Mouse (Mus musculus) heart, embryonic 16.5 days (tissue): ENCODE measurements around the gene Nsg2. TPM values are rescaled to one million over a fixed set of nuclear protein-coding genes. Genes with fewer than 3 reads are reported as not detected.

Experiments used
- ATAC-seq: fragments of 200-750 bp; cut with Nextera tagmentation; replicated peaks from 2 replicates; pipeline ENCODE4 v1.8.0; 2017; ENCODE audit warnings: moderate number of reproducible peaks; ENCODE audit not compliant: insufficient read depth, low FRiP score; ENCODE audit errors: extremely low read depth
- H3K27ac ChIP-seq: fragments of 300-500 bp; sonication (generic); 2 replicates; pipeline ENCODE4 v1.5.1; 2014; ENCODE audit warnings: mild to moderate bottlenecking, low read length, control low read depth, moderate library complexity
- H3K27me3 ChIP-seq: fragments of 300-500 bp; sonication (generic); 2 replicates; pipeline ENCODE4 v1.6.1; 2014; ENCODE audit warnings: low read length, mixed read lengths; ENCODE audit not compliant: control insufficient read depth, insufficient read depth
- H3K36me3 ChIP-seq: fragments of 300-500 bp; sonication (generic); 2 replicates; pipeline ENCODE4 v1.6.1; 2014; ENCODE audit not compliant: control insufficient read depth, insufficient read depth
- H3K4me1 ChIP-seq: fragments of 300-500 bp; sonication (generic); 2 replicates; pipeline ENCODE4 v1.6.1; 2014; ENCODE audit warnings: low read length, mixed read lengths; ENCODE audit not compliant: control insufficient read depth, insufficient read depth
- H3K4me2 ChIP-seq: fragments of 300-500 bp; sonication (generic); 2 replicates; pipeline ENCODE4 v1.6.1; 2014; ENCODE audit warnings: low read depth, mild to moderate bottlenecking, control low read depth, low read length
- H3K4me3 ChIP-seq: fragments of 300-500 bp; sonication (generic); 2 replicates; pipeline ENCODE4 v1.5.1; 2014; ENCODE audit warnings: mild to moderate bottlenecking, control low read depth, low read length
- H3K9ac ChIP-seq: fragments of 300-500 bp; sonication (generic); 2 replicates; pipeline ENCODE4 v1.6.1; 2014; ENCODE audit warnings: low read length, control low read depth
- H3K9me3 ChIP-seq: fragments of 300-500 bp; sonication (generic); replicated peaks from 2 replicates; pipeline ENCODE4 v1.6.1; 2016; ENCODE audit warnings: low read length; ENCODE audit not compliant: control insufficient read depth
- WGBS: fragments of 180-500 bp; shearing (Covaris S2); extraction: QIAGEN DNeasy Blood & Tissue Kit; methylation state at CpG from one replicate; pipeline ENCODE4 v1.1.7; 2014; 5-methylcytosine and 5-hydroxymethylcytosine counted together
- polyA plus RNA-seq: library from polyadenylated mRNA; unstranded; fragments of >200 nt; fragmentation: Nextera tagmentation; extraction: Ambion mirVana; gene quantifications from 2 replicates; pipeline ENCODE4 v1.2.1, GENCODE M21; 2015

The Nsg2 gene
- polyA plus RNA-seq, 1 experiment from 2014 or later, result 7.0 TPM

DNA sequence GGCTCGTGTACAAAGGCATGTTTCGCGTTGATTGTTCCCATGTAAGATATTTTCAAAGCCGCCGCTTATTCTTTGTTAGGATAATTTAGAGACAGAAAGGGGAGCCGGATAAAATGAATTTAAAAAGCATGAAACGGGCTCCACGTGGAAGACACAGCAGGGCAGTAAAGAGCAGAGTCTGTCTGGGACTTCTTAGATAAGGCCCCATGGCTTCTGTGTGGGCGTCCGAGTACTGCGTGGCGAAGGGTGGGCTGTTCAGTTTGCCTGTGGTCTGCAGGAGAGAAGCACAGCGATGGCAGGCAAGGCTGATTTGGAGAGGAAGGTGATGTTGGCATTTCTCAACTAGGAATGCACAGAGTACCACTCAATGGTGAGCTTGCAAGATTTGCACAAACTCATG is 57.6 kb downstream of the Nsg2 start:
- no peak overlapping the region for H3K4me3 ChIP-seq
- no peaks in the 10 kb centered on the region for H3K9me3 ChIP-seq
- no peak for ATAC-seq
- no peak overlapping the region for H3K9ac ChIP-seq
- no peaks in the 10 kb centered on the region for H3K36me3 ChIP-seq
- no peaks in the 10 kb centered on the region for H3K27me3 ChIP-seq
- peaks cover 12% of the 10 kb centered on the region for H3K4me1 ChIP-seq
- no peak overlapping the region for H3K27ac ChIP-seq
- WGBS, result 89% methylated on average over 13 of the region's 13 CpGs
- no peak overlapping the region for H3K4me2 ChIP-seq

DNA sequence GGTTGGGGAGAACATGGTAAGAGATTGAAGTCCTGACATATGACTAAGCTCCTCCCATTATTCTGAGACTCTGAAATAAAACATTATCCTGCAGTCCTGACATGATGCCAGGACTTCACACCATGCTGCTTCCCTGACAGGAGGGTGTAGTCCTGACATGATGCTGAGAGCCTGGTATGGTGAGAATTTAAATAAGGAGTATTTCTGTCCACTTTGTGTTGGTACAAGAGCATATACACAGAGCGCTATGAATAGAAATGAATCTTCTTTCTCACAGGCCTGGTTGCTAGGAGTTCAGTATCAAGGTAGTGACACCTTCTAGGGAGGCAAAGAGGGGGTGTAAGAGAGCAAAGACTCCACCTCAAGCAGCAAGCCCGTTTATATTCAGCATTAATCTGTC is 60.8 kb downstream of the Nsg2 start:
- ATAC-seq, result peak; percentile 35

DNA sequence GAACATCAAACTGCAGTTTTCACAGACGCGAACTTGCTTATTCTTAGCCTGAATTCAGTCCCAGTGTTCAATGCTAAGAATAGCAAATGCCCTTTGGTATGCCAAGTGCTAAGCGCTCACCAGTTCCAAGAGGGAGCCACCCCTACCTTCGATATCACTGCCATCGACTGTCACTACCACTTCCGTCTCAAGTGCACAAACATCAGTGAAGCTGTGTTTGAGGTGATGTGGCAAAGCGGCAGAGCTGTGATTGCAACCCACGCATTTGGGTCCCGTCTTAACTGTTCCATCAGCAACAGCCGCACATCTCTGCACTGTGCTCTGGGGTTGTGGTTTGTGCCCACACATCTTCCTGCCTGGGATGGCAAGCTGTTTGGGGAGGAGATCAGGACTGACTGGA is 61.6 kb downstream of the Nsg2 start:
- H3K27me3 ChIP-seq, result no peaks in the 10 kb centered on the region
- H3K4me1 ChIP-seq, result peaks cover 14% of the 10 kb centered on the region
- no peaks in the 10 kb centered on the region for H3K36me3 ChIP-seq
- H3K27ac ChIP-seq, result peak overlapping the region; percentile 81
- H3K9ac ChIP-seq, result peak overlapping the region; percentile 9; the same call in 1 of the 2 replicates
- ATAC-seq, result peak; percentile 51; the same call in 1 of the 2 replicates
- 44% methylated on average over 10 of the region's 10 CpGs for WGBS
- no peak overlapping the region for H3K4me3 ChIP-seq
- peak overlapping the region; percentile 40 for H3K4me2 ChIP-seq
- no peaks in the 10 kb centered on the region for H3K9me3 ChIP-seq

More for the DNA sequence above, 60.8 kb downstream of the Nsg2 start:
- H3K4me1 ChIP-seq, result peaks cover 12% of the 10 kb centered on the region
- no peak overlapping the region for H3K4me3 ChIP-seq
- WGBS, result 34% methylated on average over 2 of the region's 2 CpGs
- H3K27ac ChIP-seq, result peak overlapping the region; percentile 81
- no peaks in the 10 kb centered on the region for H3K27me3 ChIP-seq
- 0 out of 2 replicates have a peak overlapping the region, but pooled peaks have one; percentile 17 for H3K9ac ChIP-seq
- H3K36me3 ChIP-seq, result no peaks in the 10 kb centered on the region
- H3K4me2 ChIP-seq, result 0 out of 2 replicates have a peak overlapping the region, but pooled peaks have one; percentile 40
- no peaks in the 10 kb centered on the region for H3K9me3 ChIP-seq

DNA sequence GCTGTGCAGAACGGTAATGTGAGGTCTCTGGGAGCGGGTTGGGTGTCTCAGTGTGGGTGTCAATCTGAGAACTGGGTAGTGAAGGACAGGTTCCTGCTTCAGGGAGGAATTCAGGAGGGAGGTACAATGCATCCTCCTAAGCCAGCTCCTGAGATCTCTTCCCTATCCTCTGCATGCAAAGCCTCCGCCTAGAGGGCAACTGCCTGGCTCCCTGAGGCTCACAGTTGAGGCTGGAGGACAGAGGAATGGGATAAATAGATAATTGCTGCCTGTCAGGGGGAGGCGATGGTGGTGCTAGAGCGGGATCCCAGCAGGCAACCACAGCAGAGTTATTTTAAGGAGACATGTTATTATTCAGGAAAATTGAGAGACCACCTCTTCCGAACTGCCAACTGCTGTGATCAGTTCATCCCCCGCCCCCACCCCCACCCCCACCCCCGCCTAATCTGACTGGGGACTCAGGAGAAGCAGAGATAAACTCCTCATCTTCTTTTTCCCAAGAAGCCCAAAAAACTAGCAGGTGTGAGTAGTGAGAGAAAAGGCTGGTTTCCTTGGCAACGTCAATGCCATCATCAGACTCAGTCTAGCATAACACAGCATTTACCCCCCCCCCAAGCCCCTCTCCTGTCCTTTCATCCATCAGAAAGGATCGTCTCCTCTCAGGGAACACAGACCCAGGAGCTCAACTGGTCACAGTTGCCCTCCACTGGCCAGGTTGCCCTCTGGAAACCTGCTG is 63.7 kb downstream of the Nsg2 start:
- no peak overlapping the region for H3K4me3 ChIP-seq
- H3K4me1 ChIP-seq, result peaks cover 23% of the 10 kb centered on the region
- H3K27ac ChIP-seq, result no peak overlapping the region
- ATAC-seq, result no peak
- H3K27me3 ChIP-seq, result no peaks in the 10 kb centered on the region
- H3K9ac ChIP-seq, result no peak overlapping the region
- no peaks in the 10 kb centered on the region for H3K36me3 ChIP-seq
- 45% methylated on average over 10 of the region's 10 CpGs for WGBS
- H3K9me3 ChIP-seq, result no peaks in the 10 kb centered on the region
- H3K4me2 ChIP-seq, result no peak overlapping the region

DNA sequence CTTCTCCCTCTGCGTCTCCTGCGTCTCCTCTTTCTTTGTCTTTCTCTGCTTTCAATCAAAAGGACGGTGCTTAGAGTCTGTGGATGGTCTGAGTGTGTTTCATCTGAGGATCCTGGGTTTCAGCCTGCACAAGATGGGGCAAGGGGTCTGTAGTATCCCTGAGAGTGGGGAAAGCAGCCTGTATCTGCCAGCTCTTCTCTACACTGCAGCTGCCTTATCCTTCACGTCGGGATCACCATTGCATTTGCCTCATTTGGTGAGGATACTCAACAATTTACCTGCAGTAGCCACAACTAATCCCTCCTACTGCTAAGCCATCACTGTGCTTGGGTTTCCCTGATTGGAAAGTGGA is 64.2 kb downstream of the Nsg2 start:
- ATAC-seq, result no peak
- Histone ChIP-seq H3K27ac (no peak overlapping the region), H3K9me3 (no peaks in the 10 kb centered on the region), H3K4me1 (peaks cover 23% of the 10 kb centered on the region), H3K4me3 (no peak overlapping the region), H3K4me2 (no peak overlapping the region), H3K27me3 (no peaks in the 10 kb centered on the region), H3K36me3 (no peaks in the 10 kb centered on the region), H3K9ac (no peak overlapping the region)
- WGBS, result 40% methylated on average over 5 of the region's 5 CpGs

DNA sequence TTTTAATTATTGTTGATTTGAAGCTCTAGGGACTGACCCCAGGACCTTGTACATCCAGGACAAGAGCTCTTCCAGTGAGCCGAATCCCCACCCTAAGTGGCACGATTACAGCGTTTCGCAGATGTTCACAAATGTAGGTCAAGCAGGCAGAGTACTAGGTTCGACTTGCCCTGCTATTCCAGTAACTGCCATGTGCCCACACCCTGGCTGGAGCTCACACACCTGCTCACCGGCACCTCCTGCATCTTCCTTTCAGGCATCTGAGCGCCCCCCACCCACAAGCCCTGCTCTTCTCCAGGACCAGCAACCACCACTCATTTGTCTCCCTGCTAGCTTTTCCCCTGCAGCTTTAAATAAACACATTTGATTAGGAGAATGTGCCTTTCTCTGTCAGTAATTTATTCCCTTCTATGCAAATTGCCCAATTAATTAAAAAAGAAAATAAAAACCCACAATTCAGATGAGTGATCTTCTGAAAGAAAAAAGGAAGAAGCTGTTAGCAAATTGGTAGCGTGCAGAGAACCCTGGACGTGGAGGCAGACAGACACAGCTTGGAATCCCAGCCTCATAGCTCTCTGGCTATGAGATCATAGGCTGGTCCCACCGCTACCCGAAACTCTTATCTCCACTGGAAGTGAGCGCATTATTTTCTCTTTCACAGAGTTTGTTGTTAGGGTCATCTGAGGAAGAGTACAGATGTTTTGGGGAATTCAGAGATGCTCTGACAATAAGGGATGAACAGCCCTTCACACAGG is 68.7 kb downstream of the Nsg2 start:
- peak overlapping the region; percentile 31; the same call in 1 of the 2 replicates for H3K4me2 ChIP-seq
- H3K36me3 ChIP-seq, result no peaks in the 10 kb centered on the region
- no peak overlapping the region for H3K9ac ChIP-seq
- ATAC-seq, result no peak; the same call in 1 of the 2 replicates
- H3K4me3 ChIP-seq, result no peak overlapping the region
- no peak overlapping the region for H3K27ac ChIP-seq
- no peaks in the 10 kb centered on the region for H3K9me3 ChIP-seq
- H3K4me1 ChIP-seq, result peaks cover 11% of the 10 kb centered on the region; the same call in 1 of the 2 replicates
- 49% methylated on average over 12 of the region's 12 CpGs for WGBS
- no peaks in the 10 kb centered on the region for H3K27me3 ChIP-seq

DNA sequence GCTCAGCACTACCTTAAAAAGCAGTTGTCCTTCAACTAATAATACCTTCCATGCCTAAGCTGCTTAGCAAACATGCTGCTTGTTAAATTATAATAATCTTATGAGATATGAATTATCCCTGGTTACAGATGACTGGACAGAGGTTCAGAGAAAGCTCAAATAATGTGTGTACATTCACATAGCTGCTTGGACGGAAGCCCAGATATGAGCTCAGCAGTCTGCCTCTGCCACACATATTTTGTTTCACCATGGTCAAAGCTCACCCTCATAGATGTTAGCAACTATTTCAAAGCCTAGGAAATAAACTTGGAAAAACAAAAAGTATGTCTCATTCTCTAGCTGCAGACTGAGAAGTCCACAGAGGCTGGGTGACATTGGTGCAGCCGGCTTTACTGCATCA is 74.9 kb downstream of the Nsg2 start:
- ATAC-seq, result 0 out of 2 replicates have a peak, but pooled peaks have one; percentile 37
- WGBS, result 55% methylated on average over 2 of the region's 2 CpGs
- H3K27ac ChIP-seq, result no peak overlapping the region

DNA sequence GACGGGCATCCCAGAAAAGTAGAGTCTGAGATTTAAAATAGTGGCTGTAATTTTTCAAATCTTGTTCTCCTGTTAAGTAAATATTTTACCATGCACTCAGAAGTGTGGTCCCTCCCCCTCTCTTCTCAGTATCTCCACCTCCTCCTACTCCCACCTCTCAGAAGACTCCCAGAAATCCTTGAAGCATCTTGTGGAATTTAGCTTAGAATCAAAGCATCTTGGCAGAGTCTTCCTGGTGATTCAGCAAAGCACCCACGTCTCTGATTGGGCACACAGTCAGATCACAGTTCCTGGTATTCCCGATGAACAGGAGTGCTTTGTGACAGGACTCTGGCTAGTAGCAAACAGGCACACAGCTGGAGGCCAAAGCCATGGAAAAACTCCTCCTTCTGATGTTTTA is 83.2 kb downstream of the Nsg2 start:
- H3K9me3 ChIP-seq, result no peaks in the 10 kb centered on the region
- no peak for ATAC-seq
- 54% methylated on average over 3 of the region's 3 CpGs for WGBS

More for the DNA sequence above, 74.9 kb downstream of the Nsg2 start:
- H3K4me2 ChIP-seq, result no peak overlapping the region
- H3K9ac ChIP-seq, result no peak overlapping the region
- no peak overlapping the region for H3K4me3 ChIP-seq
- H3K27me3 ChIP-seq, result no peaks in the 10 kb centered on the region
- H3K9me3 ChIP-seq, result no peaks in the 10 kb centered on the region
- H3K36me3 ChIP-seq, result no peaks in the 10 kb centered on the region
- peaks cover 7% of the 10 kb centered on the region for H3K4me1 ChIP-seq

DNA sequence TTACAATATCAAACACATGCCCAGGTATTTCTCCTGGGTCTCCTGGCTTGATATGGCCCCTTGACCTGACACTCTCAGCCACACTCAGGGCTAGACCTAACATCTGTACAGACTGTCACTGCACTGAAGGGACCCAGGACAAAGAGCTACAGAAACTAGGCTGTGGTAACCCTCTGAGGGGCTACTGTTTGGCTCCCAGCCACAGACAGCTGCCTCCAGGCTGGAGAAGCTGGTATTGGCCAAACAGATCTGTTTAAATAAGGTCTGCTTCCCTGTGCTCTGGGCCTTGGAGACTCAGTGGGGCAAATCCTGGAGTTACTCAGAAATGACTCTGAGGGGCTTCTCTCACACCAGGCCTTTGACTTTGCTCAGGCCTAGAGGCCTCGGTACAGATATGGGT is 86.3 kb downstream of the Nsg2 start:
- H3K4me2 ChIP-seq, result no peak overlapping the region
- H3K27ac ChIP-seq, result no peak overlapping the region
- no peaks in the 10 kb centered on the region for H3K9me3 ChIP-seq
- no peak overlapping the region for H3K9ac ChIP-seq
- H3K36me3 ChIP-seq, result no peaks in the 10 kb centered on the region
- WGBS, result 80% methylated on average over 1 of the region's 1 CpGs
- ATAC-seq, result no peak
- no peak overlapping the region for H3K4me3 ChIP-seq
- H3K27me3 ChIP-seq, result no peaks in the 10 kb centered on the region
- no peaks in the 10 kb centered on the region for H3K4me1 ChIP-seq

More for the DNA sequence above, 83.2 kb downstream of the Nsg2 start:
- Histone ChIP-seq H3K9ac (no peak overlapping the region), H3K4me1 (no peaks in the 10 kb centered on the region), H3K4me3 (no peak overlapping the region), H3K27me3 (no peaks in the 10 kb centered on the region), H3K4me2 (no peak overlapping the region), H3K36me3 (no peaks in the 10 kb centered on the region), H3K27ac (no peak overlapping the region)
